Mouse (Mus musculus) erythroblast, embryonic 14.5 days (primary cell): Measurements from ENCODE around the gene Trank1. TPM values are rescaled to one million over a fixed set of nuclear protein-coding genes. Genes with fewer than 3 reads are reported as not detected.

ENCODE experiments used
- H3K27me3 ChIP-seq: 2 replicates; pipeline ENCODE4 v1.6.1; 2012; ENCODE audit warnings: inconsistent platforms; ENCODE audit not compliant: control insufficient read depth
- H3K36me3 ChIP-seq: 2 replicates; pipeline ENCODE4 v1.6.1; 2012; ENCODE audit warnings: mild to moderate bottlenecking, inconsistent platforms; ENCODE audit not compliant: control insufficient read depth
- H3K4me1 ChIP-seq: 2 replicates; pipeline ENCODE4 v1.6.1; 2012; ENCODE audit warnings: inconsistent platforms; ENCODE audit not compliant: control insufficient read depth
- H3K4me3 ChIP-seq: replicated peaks from 2 replicates; pipeline ENCODE3; 2012; ENCODE audit warnings: moderate library complexity, mild to moderate bottlenecking, inconsistent platforms
- H3K9me3 ChIP-seq: 2 replicates; pipeline ENCODE4 v1.6.1; 2012; ENCODE audit warnings: low read length, inconsistent platforms, mixed read lengths; ENCODE audit not compliant: control insufficient read depth
- GATA1 ChIP-seq: IDR thresholded peaks from 2 replicates; pipeline ENCODE4 v1.6.1; 2012; ENCODE audit warnings: low read length, inconsistent platforms, mixed read lengths
- TAL1 ChIP-seq: IDR thresholded peaks from 3 replicates; pipeline ENCODE4 v1.6.1; 2012; ENCODE audit warnings: low read length, inconsistent platforms, mixed read lengths
- polyA plus RNA-seq: library from polyadenylated mRNA; stranded (reverse); fragments of >175 nt; gene quantifications from 2 replicates; pipeline ENCODE4 v1.2.3, GENCODE M21; 2012

Gene Trank1
- polyA plus RNA-seq, 1 experiment, result not detected

GRCm38 (mm10) chr9:111441151-111441550 lies 129.6 kb downstream of the Trank1 start:
- no peaks in the 10 kb centered on the region for H3K36me3 ChIP-seq
- no peak for TF ChIP-seq GATA1
- TF ChIP-seq TAL1, result no peak
- H3K9me3 ChIP-seq, result no peaks in the 10 kb centered on the region
- H3K27me3 ChIP-seq, result peaks cover 29% of the 10 kb centered on the region
- no peaks in the 10 kb centered on the region; the same call in 1 of the 2 replicates for H3K4me1 ChIP-seq
- no peak overlapping the region for H3K4me3 ChIP-seq

Other genes with a start within 250 kb of the Trank1 start
- 1.6 and 3.0 TPM in 2 replicates for gene Lrrfip2, start 194.1 kb upstream of the Trank1 start, polyA plus RNA-seq
- 0.54 and 0.81 TPM in 2 replicates for gene Mlh1, start 39.9 kb upstream of the Trank1 start, polyA plus RNA-seq
- gene Epm2aip1, start 39.8 kb upstream of the Trank1 start, polyA plus RNA-seq, result 0.02 and 0.11 TPM in 2 replicates
- gene Dclk3, start 127.3 kb downstream of the Trank1 start, polyA plus RNA-seq, result not detected in 2 replicates